Mouse (Mus musculus) heart, embryonic 11.5 days (tissue): ENCODE data around the gene Cpxm2. TPM values are rescaled to one million over a fixed set of nuclear protein-coding genes. Genes with fewer than 3 reads are reported as not detected.

Source experiments
- ATAC-seq: fragments of 200-750 bp; cut with Nextera tagmentation; replicated peaks from 2 replicates; pipeline ENCODE4 v1.8.0; 2017; ENCODE audit warnings: moderate library complexity; ENCODE audit not compliant: insufficient number of reproducible peaks, low FRiP score, low TSS enrichment
- H3K27ac ChIP-seq: fragments of 300-500 bp; sonication (generic); 2 replicates; pipeline ENCODE4 v1.5.1; 2014; ENCODE audit warnings: mild to moderate bottlenecking, low read depth, low read length
- H3K27me3 ChIP-seq: fragments of 300-500 bp; sonication (generic); 2 replicates; pipeline ENCODE4 v1.6.1; 2014; ENCODE audit warnings: mild to moderate bottlenecking, low read length, mixed read lengths; ENCODE audit not compliant: control insufficient read depth, insufficient read depth
- H3K36me3 ChIP-seq: fragments of 300-500 bp; sonication (generic); 2 replicates; pipeline ENCODE4 v1.6.1; 2014; ENCODE audit warnings: mild to moderate bottlenecking, low read length, moderate library complexity, mixed read lengths; ENCODE audit not compliant: control insufficient read depth, insufficient read depth
- H3K4me1 ChIP-seq: fragments of 300-500 bp; sonication (generic); 2 replicates; pipeline ENCODE4 v1.6.1; 2014; ENCODE audit warnings: low read length; ENCODE audit not compliant: control insufficient read depth, insufficient read depth
- H3K4me2 ChIP-seq: fragments of 300-500 bp; sonication (generic); 2 replicates; pipeline ENCODE4 v1.6.1; 2014; ENCODE audit warnings: mild to moderate bottlenecking, moderate library complexity
- H3K4me3 ChIP-seq: fragments of 300-500 bp; sonication (generic); 2 replicates; pipeline ENCODE4 v1.5.1; 2014; ENCODE audit warnings: low read depth, low read length
- H3K9ac ChIP-seq: fragments of 300-500 bp; sonication (generic); 2 replicates; pipeline ENCODE4 v1.6.1; 2014; ENCODE audit warnings: mild to moderate bottlenecking, low read depth, low read length, moderate library complexity
- H3K9me3 ChIP-seq: fragments of 300-500 bp; sonication (generic); replicated peaks from 2 replicates; pipeline ENCODE4 v1.6.1; 2016; ENCODE audit warnings: low read length; ENCODE audit not compliant: control insufficient read depth
- WGBS: fragments of 180-500 bp; shearing (Covaris S2); extraction: QIAGEN DNeasy Blood & Tissue Kit; methylation state at CpG from one replicate; pipeline ENCODE4 v1.1.7; 2014; ENCODE audit not compliant: insufficient replicate concordance; 5-methylcytosine and 5-hydroxymethylcytosine counted together
- polyA plus RNA-seq: library from polyadenylated mRNA; unstranded; fragments of >200 nt; fragmentation: Nextera tagmentation; extraction: Ambion mirVana; gene quantifications from 2 replicates; pipeline ENCODE4 v1.2.1, GENCODE M21; 2014

Gene Cpxm2
- polyA plus RNA-seq, 1 experiment from 2014 or later, result not detected

GRCm38 (mm10) chr7:132005996-132006696 is 148.4 kb downstream of the Cpxm2 start:
- Histone ChIP-seq H3K4me2 (no peak overlapping the region), H3K9ac (no peak overlapping the region), H3K27me3 (no peaks in the 10 kb centered on the region), H3K9me3 (no peaks in the 10 kb centered on the region), H3K4me1 (no peaks in the 10 kb centered on the region), H3K36me3 (no peaks in the 10 kb centered on the region), H3K27ac (no peak overlapping the region), H3K4me3 (no peak overlapping the region)
- no peak for ATAC-seq
- 74% methylated on average over 14 of the region's 14 CpGs for WGBS

- Histone ChIP-seq H3K36me3 (no peaks in the 10 kb centered on the region), H3K9me3 (peaks cover 3% of the 10 kb centered on the region; the same call in 1 of the 2 replicates), H3K27me3 (no peaks in the 10 kb centered on the region), H3K4me3 (no peak overlapping the region), H3K9ac (no peak overlapping the region), H3K4me2 (no peak overlapping the region), H3K4me1 (no peaks in the 10 kb centered on the region), H3K27ac (no peak overlapping the region)
- WGBS, result 66% methylated on average over 3 of the region's 3 CpGs
- ATAC-seq, result no peak
Measured at GRCm38 (mm10) chr7:131992873-131993272, 161.7 kb downstream of the Cpxm2 start.

DNA sequence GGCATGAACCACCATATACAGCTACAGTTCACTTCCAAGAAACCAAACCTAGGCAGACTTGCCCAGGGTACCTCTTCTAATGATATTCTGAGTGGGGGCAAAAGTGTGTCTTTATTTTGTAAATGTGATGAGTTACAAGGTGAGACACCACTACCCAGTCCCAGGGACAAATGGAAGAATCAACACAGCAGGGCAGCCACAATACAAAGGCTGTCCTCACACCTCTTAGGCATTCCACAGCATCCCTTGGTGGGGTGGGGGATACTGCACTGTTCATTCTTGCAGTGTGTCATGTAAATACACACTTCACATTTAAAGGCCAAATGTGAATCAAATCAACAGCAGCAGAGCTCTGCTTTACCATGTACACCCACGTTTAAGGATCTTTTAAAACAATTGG is 162.3 kb downstream of the Cpxm2 start:
- WGBS, result 39% methylated on average over 1 of the region's 1 CpGs

DNA sequence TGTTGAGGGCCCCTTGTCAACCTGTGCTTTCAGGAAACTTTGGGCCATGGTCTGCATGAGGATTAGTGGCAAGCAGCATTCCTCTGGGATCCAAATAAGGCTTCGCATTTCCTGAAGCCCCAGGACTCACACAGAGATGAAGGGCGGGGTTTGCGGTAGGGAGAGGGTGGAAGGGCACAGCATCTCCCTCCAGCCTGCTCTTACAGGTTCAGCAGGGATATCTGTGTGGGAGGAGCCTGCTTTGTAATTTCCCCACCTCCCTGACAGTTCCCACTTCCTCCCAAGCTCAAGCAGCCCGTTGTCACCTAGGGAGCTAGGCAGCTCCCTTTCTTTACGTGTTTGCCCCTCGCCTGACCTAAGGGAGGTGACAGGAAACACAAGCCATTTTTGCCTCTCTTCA is 165.5 kb downstream of the Cpxm2 start:
- Histone ChIP-seq H3K4me1 (no peaks in the 10 kb centered on the region), H3K27me3 (no peaks in the 10 kb centered on the region), H3K36me3 (no peaks in the 10 kb centered on the region), H3K9me3 (no peaks in the 10 kb centered on the region), H3K4me3 (no peak overlapping the region), H3K9ac (no peak overlapping the region), H3K27ac (no peak overlapping the region), H3K4me2 (no peak overlapping the region)
- whole genome bisulfite sequencing, result 14% methylated on average over 6 of the region's 6 CpGs
- ATAC-seq, result no peak

More for the DNA sequence above, 162.3 kb downstream of the Cpxm2 start:
- Histone ChIP-seq H3K4me2 (no peak overlapping the region), H3K9me3 (peaks cover 3% of the 10 kb centered on the region; the same call in 1 of the 2 replicates), H3K4me3 (no peak overlapping the region), H3K27me3 (no peaks in the 10 kb centered on the region), H3K4me1 (no peaks in the 10 kb centered on the region), H3K27ac (no peak overlapping the region), H3K9ac (no peak overlapping the region), H3K36me3 (no peaks in the 10 kb centered on the region)
- ATAC-seq, result no peak

Other genes starting within 250 kb of the Cpxm2 start
- gene Gpr26, start 188.3 kb downstream of the Cpxm2 start, polyA plus RNA-seq, result not detected in 2 replicates
- gene Chst15, start 162.5 kb upstream of the Cpxm2 start, polyA plus RNA-seq, result 2.4 and 3.3 TPM in 2 replicates